Mouse (Mus musculus): ENCODE results near the gene Gm20388. TPM values are rescaled to one million over a fixed set of nuclear protein-coding genes. Genes with fewer than 3 reads are reported as not detected.
A peak's percentile ranks its signal among the peaks of the same experiment; 100 is the strongest.

Gene Gm20388
- polyA plus RNA-seq, 1 experiment = 59.3 TPM

- DNase-seq (ENCODE audit: low read depth) = no peak
- TF ChIP-seq POLR2A (IDR thresholded peaks at IDR 0.05; ENCODE audit: borderline replicate concordance, extremely low read depth, insufficient read depth, insufficient read length, poor library complexity, severe bottlenecking) (no peak), CTCF (IDR thresholded peaks at IDR 0.05; ENCODE audit: borderline replicate concordance, extremely low read depth, insufficient read depth, insufficient read length) (no peak)
These were observed 86.6 kb downstream of the Gm20388 start for GRCm38 (mm10) chr8:119997266-119997665.

- no peak for DNase-seq (ENCODE audit: low read depth)
- TF ChIP-seq CTCF (IDR thresholded peaks at IDR 0.05; ENCODE audit: borderline replicate concordance, extremely low read depth, insufficient read depth, insufficient read length) (no peak), POLR2A (IDR thresholded peaks at IDR 0.05; ENCODE audit: borderline replicate concordance, extremely low read depth, insufficient read depth, insufficient read length, poor library complexity, severe bottlenecking) (no peak)
These were observed 89.8 kb downstream of the Gm20388 start for GRCm38 (mm10) chr8:120000461-120000860.

- TF ChIP-seq CTCF (IDR thresholded peaks at IDR 0.05; ENCODE audit: borderline replicate concordance, extremely low read depth, insufficient read depth, insufficient read length) = no peak
- peak; percentile 55 for DNase-seq (ENCODE audit: low read depth)
These were observed 91.1 kb downstream of the Gm20388 start for GRCm38 (mm10) chr8:120001712-120002111.

- TF ChIP-seq POLR2A (IDR thresholded peaks at IDR 0.05; ENCODE audit: borderline replicate concordance, extremely low read depth, insufficient read depth, insufficient read length, poor library complexity, severe bottlenecking) (no peak), CTCF (IDR thresholded peaks at IDR 0.05; ENCODE audit: borderline replicate concordance, extremely low read depth, insufficient read depth, insufficient read length) (no peak)
- DNase-seq (ENCODE audit: low read depth) = no peak
These were observed 91.7 kb downstream of the Gm20388 start for GRCm38 (mm10) chr8:120002348-120002747.

- no peak for TF ChIP-seq CTCF (IDR thresholded peaks at IDR 0.05; ENCODE audit: borderline replicate concordance, extremely low read depth, insufficient read depth, insufficient read length)
- peak; percentile 45 for DNase-seq (ENCODE audit: low read depth)
These were observed 93.6 kb downstream of the Gm20388 start for GRCm38 (mm10) chr8:120004154-120004702.

GRCm38 (mm10) chr8:120004705-120005381 lies 94.2 kb downstream of the Gm20388 start:
- no peak for TF ChIP-seq CTCF (IDR thresholded peaks at IDR 0.05; ENCODE audit: borderline replicate concordance, extremely low read depth, insufficient read depth, insufficient read length)
- no peak for DNase-seq (ENCODE audit: low read depth)

GRCm38 (mm10) chr8:120006645-120007160 lies 96.1 kb downstream of the Gm20388 start:
- TF ChIP-seq CTCF (IDR thresholded peaks at IDR 0.05; ENCODE audit: borderline replicate concordance, extremely low read depth, insufficient read depth, insufficient read length) (no peak), POLR2A (IDR thresholded peaks at IDR 0.05; ENCODE audit: borderline replicate concordance, extremely low read depth, insufficient read depth, insufficient read length, poor library complexity, severe bottlenecking) (no peak)
- DNase-seq (ENCODE audit: low read depth) = peak; percentile 57

- DNase-seq (ENCODE audit: low read depth) = no peak
- TF ChIP-seq POLR2A (IDR thresholded peaks at IDR 0.05; ENCODE audit: borderline replicate concordance, extremely low read depth, insufficient read depth, insufficient read length, poor library complexity, severe bottlenecking) (no peak), CTCF (IDR thresholded peaks at IDR 0.05; ENCODE audit: borderline replicate concordance, extremely low read depth, insufficient read depth, insufficient read length) (no peak)
These were observed 96.5 kb downstream of the Gm20388 start for GRCm38 (mm10) chr8:120007178-120007577.

- DNase-seq (ENCODE audit: low read depth) = no peak
- TF ChIP-seq CTCF (IDR thresholded peaks at IDR 0.05; ENCODE audit: borderline replicate concordance, extremely low read depth, insufficient read depth, insufficient read length) = no peak
- no peak for TF ChIP-seq POLR2A (IDR thresholded peaks at IDR 0.05; ENCODE audit: borderline replicate concordance, extremely low read depth, insufficient read depth, insufficient read length, poor library complexity, severe bottlenecking)
These were observed 98.6 kb downstream of the Gm20388 start for GRCm38 (mm10) chr8:120009284-120009683.

GRCm38 (mm10) chr8:120012491-120012890 lies 101.8 kb downstream of the Gm20388 start:
- DNase-seq (ENCODE audit: low read depth) = no peak
- TF ChIP-seq POLR2A (IDR thresholded peaks at IDR 0.05; ENCODE audit: borderline replicate concordance, extremely low read depth, insufficient read depth, insufficient read length, poor library complexity, severe bottlenecking) = no peak

GRCm38 (mm10) chr8:120012927-120013326 lies 102.3 kb downstream of the Gm20388 start:
- TF ChIP-seq CTCF (IDR thresholded peaks at IDR 0.05; ENCODE audit: borderline replicate concordance, extremely low read depth, insufficient read depth, insufficient read length) (no peak), POLR2A (IDR thresholded peaks at IDR 0.05; ENCODE audit: borderline replicate concordance, extremely low read depth, insufficient read depth, insufficient read length, poor library complexity, severe bottlenecking) (no peak)
- DNase-seq (ENCODE audit: low read depth) = peak; percentile 47

GRCm38 (mm10) chr8:120014267-120015023 lies 103.8 kb downstream of the Gm20388 start:
- TF ChIP-seq POLR2A (IDR thresholded peaks at IDR 0.05; ENCODE audit: borderline replicate concordance, extremely low read depth, insufficient read depth, insufficient read length, poor library complexity, severe bottlenecking) (no peak), CTCF (IDR thresholded peaks at IDR 0.05; ENCODE audit: borderline replicate concordance, extremely low read depth, insufficient read depth, insufficient read length) (no peak)
- no peak for DNase-seq (ENCODE audit: low read depth)

Data from brain, embryonic 14.5 days (tissue).